Mouse (Mus musculus) spleen, postnatal 4 days (tissue): Measurements from ENCODE around the gene Ipmk.
A peak's percentile ranks its signal among the peaks of the same experiment; 100 is the strongest.
"Not testable (repeated sequence)": the region's sequence is repeated elsewhere in the genome, so short reads cannot be mapped to it uniquely, and the experiment has no call there.

Experiments used
- DNase-seq, 2 experiments: peaks; one replicate each; pipeline ENCODE4 v3.0.0; 2022; ENCODE audit warnings: low spot score in 2 of 2

Gene Ipmk

GRCm38 (mm10) chr10:71422047-71423037 is 74.8 kb downstream of the Ipmk start:
- peak; percentile 28 to 70 for DNase-seq

GRCm38 (mm10) chr10:71426740-71427139 is 79.2 kb downstream of the Ipmk start:
- DNase-seq, result no peak

DNA sequence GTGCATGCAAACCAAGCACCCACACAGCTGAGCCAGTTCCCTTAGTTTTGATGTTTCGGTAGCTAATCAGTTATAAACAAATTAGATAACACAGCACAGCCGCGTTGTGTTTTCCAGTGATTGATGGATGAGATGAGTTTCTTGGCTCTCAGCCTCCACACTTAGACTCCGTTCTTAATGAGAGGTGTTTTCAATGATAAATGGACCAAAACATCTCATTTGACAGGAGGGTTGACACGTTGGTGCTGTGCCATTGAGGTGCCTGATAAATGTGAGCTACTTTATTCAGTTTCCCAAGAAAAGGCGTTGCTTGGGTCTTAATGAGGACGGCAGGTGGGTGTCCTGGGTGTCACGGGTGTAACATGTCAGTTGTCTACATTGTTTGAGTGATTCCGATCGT is 79.8 kb downstream of the Ipmk start:
- DNase-seq, result no peak

- no peak for DNase-seq
These were observed 80.8 kb downstream of the Ipmk start for GRCm38 (mm10) chr10:71428246-71428864.

- no peak for DNase-seq
These were observed 83.1 kb downstream of the Ipmk start for GRCm38 (mm10) chr10:71430661-71431060.

DNA sequence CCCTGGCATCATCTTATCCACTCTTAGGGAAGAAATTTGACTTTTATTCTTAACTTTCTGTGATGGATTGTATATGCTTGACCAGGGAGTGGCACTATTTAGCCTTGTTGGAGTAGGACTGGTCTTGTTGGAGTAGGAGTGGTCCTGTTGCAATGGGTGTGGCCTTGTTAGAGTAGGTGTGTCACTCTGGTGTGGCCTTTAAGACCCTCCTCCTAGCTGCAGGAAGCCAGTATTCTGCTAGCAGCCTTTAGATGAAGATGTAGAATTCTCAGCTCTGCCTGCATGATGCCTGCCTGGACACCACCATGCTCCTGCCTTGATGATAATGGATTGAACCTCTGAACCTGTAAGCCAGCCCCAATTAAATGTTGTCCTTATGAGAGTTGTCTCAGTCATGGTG is 95.5 kb downstream of the Ipmk start:
- DNase-seq, result no peak

GRCm38 (mm10) chr10:71447661-71448060 is 100.1 kb downstream of the Ipmk start:
- no peak for DNase-seq

DNA sequence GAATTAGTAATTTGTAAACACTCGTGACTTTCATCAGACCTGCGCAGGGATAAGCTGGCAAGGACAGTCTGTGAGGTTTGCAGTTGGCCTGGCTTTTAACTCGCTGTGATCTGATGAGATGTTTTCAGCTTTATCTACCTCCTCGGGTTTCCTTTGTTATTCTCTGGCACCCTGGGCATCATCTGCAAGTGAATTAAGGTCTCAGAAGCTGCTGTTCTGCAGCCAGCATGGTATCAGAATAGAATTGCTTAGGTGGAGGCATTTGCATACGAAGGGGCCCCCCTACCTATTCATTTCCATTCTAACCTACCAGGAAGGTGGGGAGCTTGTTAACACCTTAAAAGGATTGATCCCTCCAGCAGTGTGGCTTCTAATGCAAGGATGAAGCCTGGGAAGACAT is 100.7 kb downstream of the Ipmk start:
- no peak for DNase-seq

DNA sequence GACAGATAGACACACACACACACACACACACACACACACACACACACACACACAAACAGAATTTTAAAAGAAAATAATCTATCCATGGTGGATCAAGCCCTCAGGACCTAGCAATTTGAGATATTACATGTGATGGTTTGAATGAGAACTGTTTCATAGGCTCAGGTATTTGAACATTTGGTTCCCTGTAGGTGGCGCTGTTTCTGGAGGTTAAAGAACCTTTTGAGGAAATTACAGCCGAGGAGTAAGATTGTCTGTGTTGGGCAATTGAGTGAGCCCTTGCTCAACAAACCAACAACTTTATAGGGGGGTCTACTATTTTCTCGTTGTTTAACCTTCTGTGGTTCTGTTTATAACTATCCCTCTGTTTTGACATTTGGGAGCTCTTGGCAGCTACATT is 107.8 kb downstream of the Ipmk start:
- no peak for DNase-seq

- DNase-seq, result not testable (repeated sequence)
These were observed 114.8 kb downstream of the Ipmk start for GRCm38 (mm10) chr10:71462371-71462770.

GRCm38 (mm10) chr10:71464417-71464816 is 116.9 kb downstream of the Ipmk start:
- DNase-seq, result no peak

DNA sequence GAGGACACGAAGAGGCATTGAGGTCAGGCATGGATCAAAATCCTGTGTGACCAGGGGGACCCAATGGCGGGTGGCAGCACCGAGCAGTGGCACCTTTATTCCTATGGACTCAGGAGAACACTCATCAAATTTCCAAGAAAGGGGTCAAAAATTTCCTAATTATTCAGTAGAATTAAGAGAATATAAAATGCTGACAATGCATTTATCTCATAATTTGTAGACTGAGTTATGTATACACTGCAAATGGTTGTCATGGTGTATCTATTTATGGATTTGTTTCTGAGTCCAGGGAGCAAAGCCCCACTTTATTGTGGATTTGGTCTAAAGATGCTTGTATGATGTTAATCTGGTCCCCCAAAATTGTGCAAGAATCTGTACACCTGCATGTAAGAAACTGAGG is 120.8 kb downstream of the Ipmk start:
- DNase-seq, result no peak

GRCm38 (mm10) chr10:71469751-71470150 is 122.2 kb downstream of the Ipmk start:
- no peak for DNase-seq

DNA sequence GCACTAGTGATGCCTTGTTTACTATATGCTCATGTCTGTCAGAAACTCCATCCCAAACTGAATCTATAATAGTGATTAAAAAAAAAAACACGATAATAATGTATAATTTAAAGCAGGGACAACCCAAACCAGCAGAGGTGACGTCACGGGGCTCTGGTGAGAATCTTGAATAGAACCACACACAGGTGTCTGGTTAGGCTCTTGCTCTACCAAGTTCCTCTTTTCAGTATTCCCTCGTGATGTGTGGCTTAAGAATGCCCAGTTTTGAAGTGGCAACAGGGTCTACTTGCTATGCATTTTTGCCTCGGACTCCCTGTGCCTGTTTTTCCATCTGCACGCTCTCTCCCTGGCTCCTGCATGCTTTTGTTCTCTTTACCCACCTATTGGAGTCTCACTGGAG is 124.5 kb downstream of the Ipmk start:
- DNase-seq, result no peak

- no peak for DNase-seq
These were observed 126.0 kb downstream of the Ipmk start for GRCm38 (mm10) chr10:71473590-71473989.

GRCm38 (mm10) chr10:71476471-71477080 is 129.0 kb downstream of the Ipmk start:
- no peak for DNase-seq

DNA sequence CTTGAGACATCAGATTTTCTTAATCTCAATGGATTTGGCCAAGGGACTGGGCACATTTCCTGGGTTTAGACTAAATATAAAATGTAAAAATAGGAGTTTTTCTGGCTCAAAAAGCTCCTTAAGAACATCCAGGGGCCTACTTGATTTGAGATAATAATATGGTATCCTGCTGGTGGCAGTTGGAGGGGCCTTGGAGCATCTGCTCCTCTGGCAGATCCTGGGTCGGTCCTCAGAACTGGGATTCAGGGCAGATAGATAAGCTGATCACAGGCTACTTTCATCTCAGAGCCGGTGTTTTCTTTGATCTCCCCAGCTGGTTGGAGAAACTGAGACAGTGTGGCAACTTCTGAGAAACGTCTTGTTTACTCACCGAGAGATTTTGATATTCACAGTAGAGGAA is 129.6 kb downstream of the Ipmk start:
- no peak for DNase-seq

DNA sequence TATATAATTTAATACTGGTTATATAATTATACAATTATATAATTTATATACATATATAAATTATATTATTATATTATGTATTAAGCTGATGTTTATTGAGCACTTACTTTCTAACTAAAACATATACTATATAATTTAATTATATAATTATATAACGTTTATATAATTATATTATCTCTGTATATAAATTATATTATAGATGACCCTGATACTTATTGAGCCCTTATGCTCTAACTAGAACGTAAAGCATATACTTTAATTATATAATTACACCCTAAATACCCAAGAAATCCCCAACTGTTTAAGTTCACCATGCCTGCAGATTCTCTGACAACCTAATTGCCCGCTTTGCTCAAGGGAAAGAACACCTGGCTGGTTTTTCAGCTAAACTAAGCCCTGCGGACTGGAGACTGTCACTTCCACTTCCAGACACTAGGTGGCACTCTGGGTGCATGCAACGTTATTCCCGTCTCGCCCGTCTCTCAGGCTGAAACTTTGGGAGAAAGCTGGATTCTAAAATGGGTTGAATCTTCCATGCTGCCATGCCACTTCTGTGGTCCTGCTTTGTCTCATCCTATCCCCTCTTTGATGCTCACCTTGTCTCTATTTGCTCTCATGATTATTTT is 132.2 kb downstream of the Ipmk start:
- DNase-seq, result peak; percentile 23 to 70
